In the genomic region with DNA sequence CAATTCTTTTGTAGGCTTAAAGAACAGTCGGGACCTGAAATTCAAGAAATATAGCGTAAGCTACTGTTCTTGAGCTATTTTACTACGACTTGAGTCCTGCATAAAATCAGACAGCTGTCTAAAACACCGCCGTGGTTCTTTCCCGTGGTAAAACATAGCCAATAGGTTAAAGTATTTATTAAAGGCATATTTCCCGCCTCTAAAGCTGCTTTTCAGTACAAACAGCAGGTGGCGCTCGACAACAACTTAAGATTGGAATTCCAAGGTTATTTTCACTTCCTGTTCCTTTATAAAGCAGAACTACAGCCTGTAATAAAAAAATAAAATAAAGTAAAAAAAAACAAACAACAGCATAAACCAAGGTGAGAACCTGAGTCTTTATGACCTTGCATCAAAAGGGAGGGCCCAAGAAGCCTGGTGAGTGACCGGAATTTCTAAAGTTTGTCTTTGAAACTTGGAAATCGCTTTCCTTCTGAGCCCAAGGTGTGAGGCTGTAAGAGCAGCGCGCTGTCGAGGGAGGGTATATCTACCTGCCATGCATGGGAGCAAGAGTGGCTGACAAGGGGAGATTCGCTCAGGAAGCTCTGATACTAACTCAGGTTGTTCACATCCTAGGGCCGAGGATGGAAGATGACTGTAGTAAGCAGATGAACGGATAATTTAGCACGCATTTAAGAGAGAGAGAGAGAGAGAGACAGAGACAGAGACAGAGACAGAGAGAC, we compare ENCODE assay signal across 8 mouse cellular contexts. TPM values are rescaled to one million over a fixed set of nuclear protein-coding genes. Genes with fewer than 3 reads are reported as not detected.
A peak's percentile ranks its signal among the peaks of the same experiment; 100 is the strongest.
DNase-seq lines count a peak whose midpoint lies in the region; ATAC-seq and TF ChIP-seq lines count a peak whose summit lies in the region.

No protein-coding gene starts in this region.

- no peaks in the 10 kb centered on the region for H3K79me2 ChIP-seq in CH12.LX (replicated peaks; ENCODE audit: control insufficient read depth, extremely low read depth, insufficient read depth, poor library complexity, severe bottlenecking)

- no peaks in the 10 kb centered on the region for H3K27me3 ChIP-seq in CH12.LX (replicated peaks)
- H3K27me3 ChIP-seq in forebrain, embryonic 13.5 days: peaks cover 3% of the 10 kb centered on the region; the same call in 1 of the 2 replicates
- no peaks in the 10 kb centered on the region for H3K27me3 ChIP-seq in neural tube, embryonic 14.5 days (ENCODE audit: control insufficient read depth, insufficient read depth, low read length)
- no peaks in the 10 kb centered on the region for H3K27me3 ChIP-seq in thymus, adult 2 months (ENCODE audit: control insufficient read depth, insufficient read depth, low read length)

- no peak overlapping the region for H3K27ac ChIP-seq in CH12.LX (ENCODE audit: insufficient read depth, low read depth)
- no peak overlapping the region for H3K27ac ChIP-seq in forebrain, embryonic 13.5 days
- no peak overlapping the region for H3K27ac ChIP-seq in neural tube, embryonic 14.5 days (ENCODE audit: low read depth, low read length)
- no peak overlapping the region for H3K27ac ChIP-seq in thymus, adult 2 months (ENCODE audit: control insufficient read depth, insufficient read depth, low read length)

- no peak; the same call in 1 of the 2 replicates for TF ChIP-seq EP300 in CH12.LX (IDR thresholded peaks at IDR 0.05; ENCODE audit: low read length)

- no peaks in the 10 kb centered on the region for H3K9me3 ChIP-seq in CH12.LX (replicated peaks; ENCODE audit: low read length)
- H3K9me3 ChIP-seq in forebrain, embryonic 13.5 days (replicated peaks): no peaks in the 10 kb centered on the region
- H3K9me3 ChIP-seq in neural tube, embryonic 14.5 days (ENCODE audit: control insufficient read depth, low read length): no peaks in the 10 kb centered on the region

- peak; percentile 81 for DNase-seq in CH12.LX (ENCODE audit: extremely low read depth)
- DNase-seq in c-Kit-positive CD71-positive TER-119-negative erythroid progenitor cells, embryonic 14.5 days (ENCODE audit: low read depth): peak; percentile 59
- DNase-seq in heart, postnatal 25 days (ENCODE audit: low spot score): peak; percentile 27
- peak; percentile 84 for DNase-seq in kidney, postnatal 4 days
- peak; percentile 72 for DNase-seq in lung, adult 2 months
- DNase-seq in thymus, adult 2 months: peak; percentile 57

- dilution Hi-C loops in CH12.LX (cut with MboI; ENCODE audit: extremely low pct_ligation_motif_present, extremely low pct_unique_long_range_greater_than_20kb, low sequenced_read_pairs): no loop called here

- peaks cover 8 to 25% of the 10 kb centered on the region in 2 experiments for H3K4me1 ChIP-seq in CH12.LX (ENCODE audit: control insufficient read depth in 1 of 2, insufficient read depth in 2 of 2)
- H3K4me1 ChIP-seq in forebrain, embryonic 13.5 days: no peaks in the 10 kb centered on the region
- peaks cover 4% of the 10 kb centered on the region for H3K4me1 ChIP-seq in lung, adult 2 months (ENCODE audit: control insufficient read depth, insufficient read depth, low read length)
- H3K4me1 ChIP-seq in neural tube, embryonic 14.5 days (ENCODE audit: control insufficient read depth, insufficient read depth, low read length): no peaks in the 10 kb centered on the region
- no peaks in the 10 kb centered on the region for H3K4me1 ChIP-seq in thymus, adult 2 months (replicated peaks; ENCODE audit: control insufficient read depth, insufficient read depth, low read length)

- H3K36me3 ChIP-seq in CH12.LX (replicated peaks in 1 of 2; ENCODE audit: control insufficient read depth in 1 of 2, insufficient read depth in 1 of 2, low read length in 1 of 2): no peaks in the 10 kb centered on the region
- H3K36me3 ChIP-seq in forebrain, embryonic 13.5 days (ENCODE audit: poor library complexity, severe bottlenecking): no peaks in the 10 kb centered on the region
- H3K36me3 ChIP-seq in neural tube, embryonic 14.5 days (ENCODE audit: control insufficient read depth, insufficient read depth, low read length): no peaks in the 10 kb centered on the region
- no peaks in the 10 kb centered on the region for H3K36me3 ChIP-seq in thymus, adult 2 months (ENCODE audit: control insufficient read depth, insufficient read depth, low read length)

- ATAC-seq in forebrain, embryonic 13.5 days: peak; percentile 61
- no peak; the same call in 1 of the 2 replicates for ATAC-seq in neural tube, embryonic 14.5 days (ENCODE audit: low read depth)

- TF ChIP-seq CTCF in CH12.LX (conservative IDR thresholded peaks at IDR 0.05 in 1 of 2, IDR thresholded peaks at IDR 0.05 in 1 of 2; ENCODE audit: low read depth in 2 of 2, low read length in 2 of 2): peak; percentile 31 to 89; a peak in 3 of 4 replicates
- TF ChIP-seq CTCF in lung, adult 2 months (IDR thresholded peaks at IDR 0.05; ENCODE audit: insufficient read depth, low read length): no peak
- no peak for TF ChIP-seq CTCF in thymus, adult 2 months (IDR thresholded peaks at IDR 0.05; ENCODE audit: borderline replicate concordance, control insufficient read depth, extremely low read depth, insufficient read depth, low read length, poor library complexity)

- intact Hi-C loops in heart, postnatal 25 days (cut with DNase I): loop anchor here (1.0 to 10.0 kb wide), 2 partner anchors 102 to 745 kb away; no protein-coding TSS in a partner anchor

- TF ChIP-seq POLR2A in CH12.LX (IDR thresholded peaks at IDR 0.05; ENCODE audit: low read depth, low read length): no peak
- no peak for TF ChIP-seq POLR2A in lung, adult 2 months (IDR thresholded peaks at IDR 0.05; ENCODE audit: borderline replicate concordance, extremely low read depth, low read depth, low read length)
- no peak for TF ChIP-seq POLR2A in thymus, adult 2 months (IDR thresholded peaks at IDR 0.05; ENCODE audit: control insufficient read depth, extremely low read depth, insufficient read depth, low read length, poor library complexity)

- in situ Hi-C loops in CH12.LX (cut with MboI; ENCODE audit: low pct_ligation_motif_present, low pct_unique_long_range_greater_than_20kb, low sequenced_read_pairs): loop anchor here (5.0 kb wide), 1 partner anchor 103 kb away; no protein-coding TSS in a partner anchor

- WGBS in forebrain, embryonic 13.5 days: 38% methylated on average over 18 of the region's 18 CpGs
- WGBS in lung, adult 2 months: 33% methylated on average over 18 of the region's 18 CpGs
- 40% methylated on average over 18 of the region's 18 CpGs for WGBS in neural tube, embryonic 14.5 days
- 44% methylated on average over 18 of the region's 18 CpGs for WGBS in thymus, adult 2 months

- peak overlapping the region; percentile 87 for H3K4me2 ChIP-seq in CH12.LX (ENCODE audit: insufficient read depth, low read depth, poor library complexity, severe bottlenecking)
- peak overlapping the region; percentile 25 for H3K4me2 ChIP-seq in forebrain, embryonic 13.5 days
- 0 out of 2 replicates have a peak overlapping the region, but pooled peaks have one; percentile 7 for H3K4me2 ChIP-seq in neural tube, embryonic 14.5 days (ENCODE audit: low read depth, low read length)

- H3K4me3 ChIP-seq in CH12.LX (replicated peaks in 1 of 3; ENCODE audit: low read depth in 2 of 3, low read length in 2 of 3, poor library complexity in 1 of 3): no peak overlapping the region
- no peak overlapping the region for H3K4me3 ChIP-seq in forebrain, embryonic 13.5 days
- no peak overlapping the region for H3K4me3 ChIP-seq in lung, adult 2 months (replicated peaks; ENCODE audit: extremely low read depth, low read depth, low read length)
- H3K4me3 ChIP-seq in neural tube, embryonic 14.5 days (ENCODE audit: low read depth, low read length): no peak overlapping the region
- no peak overlapping the region for H3K4me3 ChIP-seq in thymus, adult 2 months (ENCODE audit: control insufficient read depth, insufficient read depth, low read length)

- peak; percentile 87 for TF ChIP-seq RAD21 in CH12.LX (IDR thresholded peaks at IDR 0.05; ENCODE audit: low read depth, low read length)

- peak overlapping the region; percentile 18 for H3K9ac ChIP-seq in CH12.LX (ENCODE audit: insufficient read depth, low read depth)
- H3K9ac ChIP-seq in forebrain, embryonic 13.5 days: 0 out of 2 replicates have a peak overlapping the region, but pooled peaks have one; percentile 16
- no peak overlapping the region for H3K9ac ChIP-seq in neural tube, embryonic 14.5 days (replicated peaks; ENCODE audit: low read depth, low read length)

TF ChIP-seq in CH12.LX, 34 proteins besides CTCF, POLR2A, EP300 and RAD21 (continues in another document):
- TF ChIP-seq MAZ (IDR thresholded peaks at IDR 0.05; ENCODE audit: low read depth, low read length) (no peak), SMC3 (IDR thresholded peaks at IDR 0.05; ENCODE audit: low read depth, low read length) (peak; percentile 81), TBP (conservative IDR thresholded peaks at IDR 0.05; ENCODE audit: low read depth, low read length) (no peak), MAFK (IDR thresholded peaks at IDR 0.05; ENCODE audit: insufficient replicate concordance, low read length) (no peak), RCOR1 (conservative IDR thresholded peaks at IDR 0.05; ENCODE audit: low read depth, low read length) (no peak), MYC (IDR thresholded peaks at IDR 0.05; ENCODE audit: low read depth, low read length) (0 out of 2 replicates have a peak, but pooled peaks have one; percentile 42), JUN (IDR thresholded peaks at IDR 0.05; ENCODE audit: insufficient read depth, low read depth, low read length) (no peak), NELFE (IDR thresholded peaks at IDR 0.05; ENCODE audit: low read depth, low read length) (no peak), TCF12 (IDR thresholded peaks at IDR 0.05; ENCODE audit: low read depth, low read length) (0 out of 2 replicates have a peak, but pooled peaks have one; percentile 7), USF2 (conservative IDR thresholded peaks at IDR 0.05; ENCODE audit: low read depth, low read length) (no peak)

RNA-seq across cellular contexts. Expression of a gene that starts 26.4 kb away (rescaled TPM):
- not detected in 2 replicates for total RNA-seq in CH12.LX (2012; rRNA removed)
- not detected in 2 replicates for total RNA-seq in CH12.LX (2014; rRNA removed)
- not detected in 2 replicates for polyA plus RNA-seq in CH12.LX (2012; ENCODE audit: insufficient read length, low read depth)
- 0.89 and 0.92 TPM in 2 replicates for polyA plus RNA-seq in forebrain, embryonic 13.5 days (2015; fragmentation: Nextera tagmentation; extraction: Ambion mirVana)
- total RNA-seq in heart, postnatal 25 days (2021): not detected
- polyA plus RNA-seq in lung, adult 2 months (2012; rRNA removed): 0.64 and 0.68 TPM in 2 replicates
- polyA plus RNA-seq in neural tube, embryonic 14.5 days (2014; fragmentation: Nextera tagmentation; extraction: Ambion mirVana): 6.2 and 10.9 TPM in 2 replicates
- polyA plus RNA-seq in thymus, adult 2 months (2012; rRNA removed): 0.16 TPM in 1 of 2 replicates, not detected in the other

RNA-seq across cellular contexts. Expression of a gene that starts 58.3 kb away (rescaled TPM):
- total RNA-seq in CH12.LX (2012; rRNA removed) (37.1 and 38.1 TPM in 2 replicates), CH12.LX (2014; rRNA removed) (82.6 and 93.5 TPM in 2 replicates)
- polyA plus RNA-seq in CH12.LX (2012; ENCODE audit: insufficient read length, low read depth): 33.9 and 39.6 TPM in 2 replicates
- polyA plus RNA-seq in forebrain, embryonic 13.5 days (2015; fragmentation: Nextera tagmentation; extraction: Ambion mirVana): 96.4 and 106 TPM in 2 replicates
- total RNA-seq in heart, postnatal 25 days (2021): 10 to 100 TPM; 13.9 to 16.1 TPM
- 6.3 and 9.4 TPM in 2 replicates for polyA plus RNA-seq in lung, adult 2 months (2012; rRNA removed)
- 25.5 and 32.1 TPM in 2 replicates for polyA plus RNA-seq in neural tube, embryonic 14.5 days (2014; fragmentation: Nextera tagmentation; extraction: Ambion mirVana)
- polyA plus RNA-seq in thymus, adult 2 months (2012; rRNA removed): 19.4 and 27.6 TPM in 2 replicates

Comparison
In these comparisons a context has a peak if more than half of its experiments do, and no peak if none do; other contexts are left out.
1. DNase-seq: peak in every context shown above with its lines; median percentile 84 in kidney, postnatal 4 days; 81 in CH12.LX; 72 in lung, adult 2 months; 59 in c-Kit-positive CD71-positive TER-119-negative erythroid progenitor cells, embryonic 14.5 days; 57 in thymus, adult 2 months; 27 in heart, postnatal 25 days.
2. H3K4me2 ChIP-seq: peak in every context shown above with its lines; median percentile 87 in CH12.LX; 25 in forebrain, embryonic 13.5 days; 7 in neural tube, embryonic 14.5 days.
3. CTCF ChIP-seq: peak in CH12.LX (2 of 2); none in lung, adult 2 months (single experiment) and thymus, adult 2 months (single experiment).